Mouse (Mus musculus): ENCODE measurements at regions not wholly inside any gene's neighbourhood (a gene's known extent, or its start where the extent isn't known, plus 50 kb on each side); places are given as distances from the start of the nearest gene placed in this dataset.

DNA sequence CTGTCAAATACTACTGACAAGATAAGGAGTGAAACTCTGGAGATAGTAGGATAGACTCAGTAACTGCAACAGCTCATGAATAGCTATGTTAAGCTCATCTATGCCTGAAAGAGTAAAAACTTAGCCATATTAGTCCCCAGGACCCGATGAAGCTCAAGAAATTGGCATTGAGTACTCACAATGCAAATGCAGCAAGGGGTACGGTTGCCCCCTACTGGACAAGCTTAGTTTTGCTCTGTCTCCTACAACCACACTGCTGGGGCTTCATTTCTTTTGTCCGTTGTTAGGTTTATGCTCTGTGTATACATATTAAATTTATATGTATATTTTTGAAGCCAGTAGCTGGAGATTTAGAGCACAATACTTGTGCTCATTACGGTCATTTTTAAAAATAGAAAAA, 74.4 kb upstream of the Mup5 start:
- peak; percentile 41 for DNase-seq (ENCODE audit: low read depth, low spot score)

DNA sequence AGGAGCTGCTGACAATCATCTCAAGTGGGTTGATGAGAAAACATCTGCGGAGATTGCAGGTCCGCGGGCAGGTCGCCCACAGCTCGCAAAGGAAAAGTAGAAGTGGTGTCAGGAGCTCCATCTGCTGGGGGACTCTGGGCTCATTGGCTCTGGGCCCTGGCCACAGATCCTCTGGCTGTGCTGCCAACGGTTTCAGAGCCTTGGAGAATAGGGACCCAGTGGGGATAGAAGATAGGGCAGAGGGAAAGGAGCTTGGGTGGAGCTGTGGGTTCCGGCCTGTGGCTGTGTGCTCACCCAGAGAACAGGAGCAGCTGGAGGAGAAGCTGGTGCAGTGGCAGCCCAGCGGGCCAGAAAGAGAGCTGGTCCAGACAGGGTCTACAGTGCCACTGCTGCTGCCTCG, 67.1 kb upstream of the Mup5 start:
- no peak for DNase-seq (ENCODE audit: low read depth, low spot score)

DNA sequence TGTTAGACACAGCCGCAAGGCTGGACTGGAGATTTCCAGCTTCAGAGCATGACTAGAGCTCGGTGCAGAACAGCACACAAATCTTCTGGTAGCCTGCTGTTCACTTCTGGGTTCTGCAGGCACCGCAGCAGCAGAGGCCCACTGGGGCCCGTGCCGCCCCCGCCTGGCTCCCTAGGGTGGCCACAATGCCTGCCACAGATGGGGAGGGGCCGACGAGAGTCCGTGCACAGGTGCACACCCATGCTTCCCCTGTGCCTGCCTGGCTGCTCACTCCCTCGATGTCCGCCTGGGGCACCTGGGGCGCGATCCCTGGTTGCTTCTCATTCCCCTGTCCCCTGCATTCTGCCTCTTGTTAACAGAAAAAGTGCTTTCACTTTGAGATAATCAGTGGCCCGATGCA, 63.2 kb upstream of the Mup5 start:
- no peak for DNase-seq (ENCODE audit: low read depth, low spot score)

DNA sequence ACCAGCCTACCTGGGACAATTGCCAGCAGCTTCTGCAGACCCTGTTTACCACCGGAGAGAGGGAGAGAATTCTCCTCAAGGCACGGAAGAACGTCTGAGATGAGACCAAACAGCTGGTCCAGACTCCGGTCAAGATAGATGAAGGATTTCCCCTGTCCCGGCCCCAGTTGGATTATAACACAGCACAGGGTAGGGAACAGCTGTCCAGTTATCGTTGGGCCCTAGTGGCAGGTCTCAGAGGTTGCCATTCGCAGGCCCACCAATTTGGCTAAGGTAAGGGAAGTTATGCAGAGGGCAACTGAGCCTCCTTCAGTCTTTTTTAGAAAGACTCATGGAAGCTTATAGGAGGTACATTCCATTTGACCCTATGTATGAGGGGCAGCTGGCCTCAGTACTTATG, 62.1 kb upstream of the Mup5 start:
- no peak for DNase-seq (ENCODE audit: low read depth, low spot score)
